Mouse (Mus musculus) stomach, embryonic 16.5 days (tissue): ENCODE measurements around the gene Map3k3. TPM values are rescaled to one million over a fixed set of nuclear protein-coding genes. Genes with fewer than 3 reads are reported as not detected.

Source experiments
- ATAC-seq: fragments of 200-750 bp; cut with Nextera tagmentation; 2 replicates; pipeline ENCODE4 v1.8.0; 2017; ENCODE audit warnings: moderate number of reproducible peaks, moderate TSS enrichment; ENCODE audit not compliant: insufficient read depth, low FRiP score
- H3K27ac ChIP-seq: fragments of 300-500 bp; sonication (generic); 2 replicates; pipeline ENCODE4 v1.5.1; 2014; ENCODE audit warnings: low read length
- H3K27me3 ChIP-seq: fragments of 300-500 bp; sonication (generic); 2 replicates; pipeline ENCODE4 v1.6.1; 2014; ENCODE audit warnings: low read length, control low read depth, mixed read lengths; ENCODE audit not compliant: control insufficient read depth, insufficient read depth
- H3K36me3 ChIP-seq: fragments of 300-500 bp; sonication (generic); 2 replicates; pipeline ENCODE4 v1.6.1; 2014; ENCODE audit warnings: low read length; ENCODE audit not compliant: control insufficient read depth, insufficient read depth
- H3K4me1 ChIP-seq: fragments of 300-500 bp; sonication (generic); 2 replicates; pipeline ENCODE4 v1.6.1; 2014; ENCODE audit warnings: low read length, control low read depth, mixed read lengths; ENCODE audit not compliant: control insufficient read depth, insufficient read depth
- H3K4me2 ChIP-seq: fragments of 300-500 bp; sonication (generic); 2 replicates; pipeline ENCODE4 v1.6.1; 2014; ENCODE audit warnings: low read depth, low read length, mixed read lengths
- H3K4me3 ChIP-seq: fragments of 300-500 bp; sonication (generic); replicated peaks from 2 replicates; pipeline ENCODE4 v1.5.1; 2014; ENCODE audit warnings: mild to moderate bottlenecking, low read length
- H3K9ac ChIP-seq: fragments of 300-500 bp; sonication (generic); 2 replicates; pipeline ENCODE4 v1.6.1; 2014; ENCODE audit warnings: low read length
- H3K9me3 ChIP-seq: fragments of 300-500 bp; sonication (generic); replicated peaks from 2 replicates; pipeline ENCODE4 v1.6.1; 2016; ENCODE audit warnings: low read length, control low read depth; ENCODE audit not compliant: control insufficient read depth
- whole genome bisulfite sequencing: fragments of 180-500 bp; shearing (Covaris S2); extraction: QIAGEN DNeasy Blood & Tissue Kit; methylation state at CpG from one replicate; pipeline ENCODE4 v1.1.7; 2014; 5-methylcytosine and 5-hydroxymethylcytosine counted together
- polyA plus RNA-seq: library from polyadenylated mRNA; unstranded; fragments of >200 nt; fragmentation: Nextera tagmentation; extraction: Ambion mirVana; gene quantifications from 2 replicates; pipeline ENCODE4 v1.2.1, GENCODE M21; 2015

Gene Map3k3
- 8.1 and 8.2 TPM in 2 replicates for polyA plus RNA-seq

DNA sequence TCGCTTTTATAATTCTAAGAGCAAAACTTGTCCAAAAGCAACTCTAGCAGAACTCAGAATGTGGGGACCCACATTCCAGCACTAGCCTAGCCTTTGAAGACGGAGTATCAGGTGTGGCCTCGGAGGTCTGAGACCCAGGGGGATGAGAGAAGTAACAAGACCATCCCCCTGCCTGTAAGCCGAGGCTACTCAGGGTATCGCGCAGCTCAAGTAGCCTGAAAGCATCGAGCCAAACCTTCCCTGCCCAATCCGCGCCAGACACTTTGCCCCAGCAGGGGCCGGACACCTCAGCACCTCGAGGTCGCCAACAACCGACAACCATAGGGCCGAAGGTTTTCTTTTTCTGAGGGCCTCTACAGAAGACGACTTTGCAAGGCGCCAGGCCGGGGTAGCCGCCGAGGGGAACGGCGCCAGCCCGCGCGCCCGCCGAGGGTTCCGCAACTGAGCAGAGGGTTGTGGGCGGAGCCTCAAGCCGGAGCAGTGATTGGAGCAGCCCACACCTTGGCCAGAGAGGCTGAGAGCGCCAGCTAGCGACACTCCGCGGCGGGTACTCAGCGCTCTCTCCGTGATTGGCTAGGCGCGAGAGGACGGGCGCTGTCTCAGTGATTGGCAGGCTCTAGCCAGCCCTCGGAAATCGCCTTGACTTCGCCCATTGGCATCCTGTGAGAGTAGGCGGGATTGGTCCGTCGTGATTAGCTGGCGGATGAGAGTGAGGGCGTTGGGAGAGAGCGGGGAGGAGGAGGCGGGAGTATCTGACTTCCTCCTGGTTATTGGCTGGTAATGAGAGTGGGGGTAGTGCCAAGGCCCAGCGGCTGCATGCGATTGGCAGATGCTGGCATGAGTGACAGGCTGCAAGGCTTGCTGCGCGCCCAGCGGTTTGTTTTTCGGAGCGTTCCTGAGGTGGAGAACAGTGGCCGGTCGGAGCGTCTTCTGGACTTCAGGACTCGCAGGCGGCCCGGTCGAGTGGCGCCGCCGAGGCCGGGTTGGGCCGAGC is at the start of gene Map3k3:
Map3k3 (plus strand) TSS at position 906 of the 994 bp plus-strand sequence.
- Histone ChIP-seq H3K4me3 (peak within 1 kb of the TSS; percentile 99), H3K9me3 (no peaks in the 10 kb centered on the region), H3K4me1 (peaks cover 8% of the 10 kb centered on the region; the same call in 1 of the 2 replicates), H3K27ac (peak within 1 kb of the TSS; percentile 99), H3K36me3 (no peaks in the 10 kb centered on the region), H3K9ac (peak within 1 kb of the TSS; percentile 98), H3K4me2 (peak within 1 kb of the TSS; percentile 90), H3K27me3 (no peaks in the 10 kb centered on the region)
- ATAC-seq: peak; percentile 98
- WGBS: under 1% methylated on average over 69 of the region's 69 CpGs

DNA sequence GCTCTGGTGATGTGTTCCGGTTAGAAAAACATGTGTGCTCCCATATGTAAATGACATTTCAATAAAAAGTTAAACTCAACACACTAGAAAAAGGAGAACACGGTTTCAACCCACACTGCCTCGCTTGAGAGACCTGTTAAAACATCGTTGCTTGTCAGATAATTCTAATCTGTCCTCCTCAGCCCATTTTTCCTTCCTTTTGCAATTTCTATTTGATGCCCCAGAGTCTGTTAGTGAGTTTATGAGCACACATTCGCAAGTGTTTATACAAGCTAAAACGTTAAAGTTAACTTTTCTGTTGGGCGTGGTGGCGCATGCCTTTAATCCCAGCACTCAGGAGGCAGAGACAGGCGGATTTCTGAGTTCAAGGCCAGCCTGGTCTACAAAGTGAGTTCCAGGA is 49.4 kb upstream of the Map3k3 start:
- Histone ChIP-seq H3K27me3 (no peaks in the 10 kb centered on the region), H3K4me2 (no peak overlapping the region), H3K4me3 (no peak overlapping the region), H3K9me3 (no peaks in the 10 kb centered on the region), H3K4me1 (peaks cover 7% of the 10 kb centered on the region), H3K9ac (no peak overlapping the region), H3K27ac (no peak overlapping the region), H3K36me3 (no peaks in the 10 kb centered on the region)
- WGBS: 83% methylated on average over 9 of the region's 9 CpGs
- no peak for ATAC-seq

GRCm38 (mm10) chr11:106036548-106037417 is 47.6 kb upstream of the Map3k3 start, which contains the start of gene Dcaf7:
TSS of gene Dcaf7 (plus strand) at chr11:106036872.
- H3K27me3 ChIP-seq: no peaks in the 10 kb centered on the region
- WGBS: under 1% methylated on average over 66 of the region's 66 CpGs
- H3K9ac ChIP-seq: peak within 1 kb of the TSS; percentile 91
- H3K4me3 ChIP-seq: peak within 1 kb of the TSS; percentile 96
- H3K4me2 ChIP-seq: peak within 1 kb of the TSS; percentile 89
- H3K4me1 ChIP-seq: peaks cover 7% of the 10 kb centered on the region
- peak within 1 kb of the TSS; percentile 91 for H3K27ac ChIP-seq
- peak; percentile 99 for ATAC-seq
- no peaks in the 10 kb centered on the region for H3K36me3 ChIP-seq
- no peaks in the 10 kb centered on the region for H3K9me3 ChIP-seq

DNA sequence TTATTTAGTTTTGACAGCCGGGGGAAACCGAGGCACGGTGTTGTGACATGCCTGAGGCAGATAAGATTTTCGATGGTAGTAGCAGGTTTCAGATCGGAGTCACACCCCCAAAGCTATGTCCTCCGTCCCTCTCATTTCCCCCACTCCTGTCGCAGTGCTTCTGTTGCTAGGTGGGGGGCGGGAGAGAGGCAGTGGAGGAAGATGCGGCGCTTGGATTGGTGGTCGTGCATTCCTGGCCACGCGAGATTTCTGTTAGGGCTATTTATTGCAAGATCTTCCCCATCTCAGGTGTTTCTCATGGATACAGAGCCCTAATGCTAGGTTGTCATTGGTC is 47.0 kb upstream of the Map3k3 start:
- H3K27me3 ChIP-seq: no peaks in the 10 kb centered on the region
- H3K9me3 ChIP-seq: no peaks in the 10 kb centered on the region
- no peak for ATAC-seq
- H3K4me1 ChIP-seq: peaks cover 7% of the 10 kb centered on the region
- H3K4me3 ChIP-seq: peak overlapping the region; percentile 96
- H3K9ac ChIP-seq: peak overlapping the region; percentile 91
- H3K36me3 ChIP-seq: no peaks in the 10 kb centered on the region
- peak overlapping the region; percentile 91 for H3K27ac ChIP-seq
- peak overlapping the region; percentile 89 for H3K4me2 ChIP-seq
- WGBS: 0% methylated on average over 13 of the region's 13 CpGs

DNA sequence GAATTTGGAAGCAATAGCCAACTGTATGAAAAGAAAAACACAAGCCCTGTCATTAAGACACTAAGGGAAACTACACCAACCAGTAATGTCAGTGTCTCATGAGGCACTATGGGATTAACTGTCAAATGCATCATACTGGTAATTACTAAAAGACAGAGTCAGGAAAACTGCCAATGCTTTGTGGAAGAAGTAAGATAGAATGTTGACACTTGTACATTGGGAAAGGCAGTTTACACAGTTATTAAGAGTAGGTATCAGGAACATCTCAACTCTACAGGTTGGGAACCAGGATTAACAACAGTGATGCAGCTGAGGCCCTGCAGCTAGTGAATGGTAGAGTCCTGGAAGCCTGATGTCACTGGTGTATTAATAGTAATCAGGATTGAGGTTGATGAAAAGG is 40.1 kb upstream of the Map3k3 start:
- no peak for ATAC-seq
- Histone ChIP-seq H3K27me3 (no peaks in the 10 kb centered on the region), H3K4me1 (no peaks in the 10 kb centered on the region), H3K4me2 (no peak overlapping the region), H3K9me3 (no peaks in the 10 kb centered on the region), H3K27ac (no peak overlapping the region), H3K4me3 (no peak overlapping the region), H3K36me3 (peaks cover 16% of the 10 kb centered on the region), H3K9ac (no peak overlapping the region)

- WGBS: 94% methylated on average over 1 of the region's 1 CpGs
- no peaks in the 10 kb centered on the region for H3K4me1 ChIP-seq
- peaks cover 16% of the 10 kb centered on the region for H3K36me3 ChIP-seq
- H3K9me3 ChIP-seq: no peaks in the 10 kb centered on the region
- H3K27ac ChIP-seq: no peak overlapping the region
- H3K4me2 ChIP-seq: no peak overlapping the region
- H3K9ac ChIP-seq: no peak overlapping the region
- no peaks in the 10 kb centered on the region for H3K27me3 ChIP-seq
- no peak for ATAC-seq
- H3K4me3 ChIP-seq: no peak overlapping the region
Observed at GRCm38 (mm10) chr11:106045256-106045655, 39.2 kb upstream of the Map3k3 start.

DNA sequence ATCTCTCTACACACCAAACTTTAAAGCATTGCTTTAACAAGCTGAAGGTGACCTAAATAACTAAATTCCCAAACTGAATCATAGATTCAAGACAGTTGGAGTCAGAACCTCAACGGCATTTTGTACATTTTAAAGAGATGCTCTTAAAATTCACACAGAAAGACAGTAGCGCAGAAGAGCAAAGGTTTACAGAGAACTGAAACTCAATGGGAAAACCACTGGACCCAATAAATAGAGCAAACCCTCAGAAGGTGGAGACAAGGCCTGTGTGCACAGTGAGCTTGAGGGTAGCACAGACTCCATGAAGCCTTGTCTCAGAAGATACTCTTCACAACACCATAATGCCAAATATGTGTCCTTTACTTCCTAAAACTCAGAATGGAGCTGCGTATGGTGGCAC is 38.6 kb upstream of the Map3k3 start:
- Histone ChIP-seq H3K27me3 (no peaks in the 10 kb centered on the region), H3K4me2 (no peak overlapping the region), H3K27ac (no peak overlapping the region), H3K4me1 (no peaks in the 10 kb centered on the region), H3K36me3 (peaks cover 16% of the 10 kb centered on the region), H3K4me3 (no peak overlapping the region), H3K9me3 (no peaks in the 10 kb centered on the region), H3K9ac (no peak overlapping the region)
- WGBS: 94% methylated on average over 3 of the region's 3 CpGs
- no peak for ATAC-seq

- Histone ChIP-seq H3K36me3 (peaks cover 16% of the 10 kb centered on the region), H3K4me2 (no peak overlapping the region), H3K9ac (no peak overlapping the region), H3K4me3 (no peak overlapping the region), H3K27ac (no peak overlapping the region), H3K27me3 (no peaks in the 10 kb centered on the region), H3K4me1 (no peaks in the 10 kb centered on the region), H3K9me3 (no peaks in the 10 kb centered on the region)
- 85% methylated on average over 9 of the region's 9 CpGs for WGBS
- no peak for ATAC-seq
Observed at GRCm38 (mm10) chr11:106046584-106046983, 37.8 kb upstream of the Map3k3 start.

DNA sequence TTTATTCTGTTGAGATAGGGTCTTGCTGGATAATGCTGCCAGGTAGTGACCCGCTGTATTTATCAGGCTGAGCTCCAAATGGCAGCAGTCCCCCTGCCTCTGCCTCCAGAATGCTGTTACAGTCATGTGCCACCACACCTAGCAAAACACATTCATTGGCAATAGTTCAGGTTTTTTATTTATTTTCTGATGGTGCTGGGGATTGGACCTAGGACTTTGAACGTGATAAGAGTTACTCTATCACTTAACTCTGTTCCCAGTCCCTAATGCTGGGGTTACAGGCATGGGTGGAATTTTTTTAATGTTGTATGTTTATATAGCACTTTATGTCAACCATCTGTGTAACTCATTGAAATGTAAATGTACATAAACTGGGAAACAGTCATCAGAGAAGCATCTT is 30.5 kb upstream of the Map3k3 start:
- Histone ChIP-seq H3K27me3 (no peaks in the 10 kb centered on the region), H3K27ac (no peak overlapping the region), H3K9ac (no peak overlapping the region), H3K9me3 (no peaks in the 10 kb centered on the region), H3K36me3 (peaks cover 18% of the 10 kb centered on the region), H3K4me2 (no peak overlapping the region), H3K4me3 (no peak overlapping the region), H3K4me1 (no peaks in the 10 kb centered on the region)
- peak; percentile 62; the same call in 1 of the 2 replicates for ATAC-seq
- WGBS: 72% methylated on average over 2 of the region's 2 CpGs
